Mouse (Mus musculus) bone marrow macrophage, adult 2 months (primary cell): Measurements from ENCODE around the gene Fam187b. TPM values are rescaled to one million over a fixed set of nuclear protein-coding genes. Genes with fewer than 3 reads are reported as not detected.

ENCODE experiments used
- H3K27ac ChIP-seq: 2 replicates; pipeline ENCODE4 v1.5.1; 2012; ENCODE audit warnings: low read depth, low read length; ENCODE audit not compliant: insufficient read depth
- H3K4me1 ChIP-seq: 2 replicates; pipeline ENCODE4 v1.6.1; 2012; ENCODE audit warnings: low read length; ENCODE audit not compliant: control insufficient read depth, insufficient read depth
- H3K4me3 ChIP-seq: 2 replicates; pipeline ENCODE4 v1.5.1; 2012; ENCODE audit warnings: mild to moderate bottlenecking, low read length, moderate library complexity; ENCODE audit not compliant: insufficient read depth
- CTCF ChIP-seq: IDR thresholded peaks from 2 replicates; pipeline ENCODE4 v1.5.1; 2012; ENCODE audit warnings: low read depth, mild to moderate bottlenecking, low read length, moderate library complexity
- POLR2A ChIP-seq: IDR thresholded peaks from 2 replicates; pipeline ENCODE4 v1.6.1; 2012; ENCODE audit warnings: mild to moderate bottlenecking, low read depth, low read length, borderline replicate concordance
- polyA plus RNA-seq: library from polyadenylated mRNA; stranded (reverse); fragments of >200 nt; gene quantifications from 2 replicates; pipeline ENCODE4 v1.2.4, GENCODE M21; 2012; ENCODE audit not compliant: missing spikeins, insufficient read depth, insufficient read length

Fam187b gene
- polyA plus RNA-seq, 1 experiment: 4.6 TPM

DNA sequence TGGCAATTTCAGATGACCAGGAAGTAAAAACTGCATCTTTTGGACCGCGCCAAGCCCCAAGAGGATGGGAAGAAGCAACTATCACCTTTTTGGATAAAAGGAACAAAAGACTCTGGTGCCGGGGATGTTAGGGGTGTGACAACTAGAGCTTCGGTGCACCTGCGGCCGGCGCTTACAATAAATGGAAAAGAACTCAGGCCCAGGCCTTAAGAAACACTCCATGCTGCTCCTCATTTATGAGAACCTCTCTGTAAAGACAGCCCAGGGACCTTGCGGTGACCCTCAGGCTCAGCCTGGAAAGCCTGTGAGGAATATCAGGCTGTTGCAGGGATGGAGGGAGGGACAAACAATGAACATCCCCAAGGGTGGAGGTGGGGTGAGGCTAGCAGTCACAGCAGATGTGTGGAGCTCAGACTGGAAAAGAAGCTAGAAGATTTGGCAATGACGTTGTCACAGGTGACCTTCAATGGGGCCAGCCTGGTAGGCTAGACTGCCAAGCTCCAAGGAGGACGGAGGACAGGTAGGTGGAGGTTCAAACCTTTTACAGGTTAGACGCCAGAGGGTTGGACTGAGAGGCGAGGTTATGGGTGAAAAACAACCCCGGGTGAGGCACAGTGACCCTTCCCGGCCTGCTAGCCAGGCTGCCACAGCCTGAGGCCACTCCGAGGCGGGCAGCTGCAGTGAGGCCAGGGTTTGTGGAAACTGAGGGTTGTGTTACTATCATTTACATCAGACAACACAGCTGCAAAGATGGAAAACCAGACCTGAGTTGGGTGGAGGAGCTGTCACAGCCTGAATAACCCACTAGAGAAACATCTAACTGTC lies 20.9 kb upstream of the Fam187b start:
- Histone ChIP-seq H3K4me1 (peaks cover 34% of the 10 kb centered on the region), H3K27ac (peak overlapping the region; percentile 70), H3K4me3 (peak overlapping the region; percentile 6; the same call in 1 of the 2 replicates)
- TF ChIP-seq POLR2A: no peak
- no peak for TF ChIP-seq CTCF

GRCm38 (mm10) chr7:30953459-30953858 lies 20.1 kb upstream of the Fam187b start:
- TF ChIP-seq CTCF (no peak), POLR2A (no peak)
- Histone ChIP-seq H3K27ac (peak overlapping the region; percentile 94), H3K4me3 (no peak overlapping the region), H3K4me1 (peaks cover 38% of the 10 kb centered on the region)

- Histone ChIP-seq H3K27ac (peak overlapping the region; percentile 94), H3K4me1 (peaks cover 40% of the 10 kb centered on the region), H3K4me3 (no peak overlapping the region)
- TF ChIP-seq CTCF (no peak), POLR2A (no peak)
Observed at GRCm38 (mm10) chr7:30954036-30954435, 19.6 kb upstream of the Fam187b start.

DNA sequence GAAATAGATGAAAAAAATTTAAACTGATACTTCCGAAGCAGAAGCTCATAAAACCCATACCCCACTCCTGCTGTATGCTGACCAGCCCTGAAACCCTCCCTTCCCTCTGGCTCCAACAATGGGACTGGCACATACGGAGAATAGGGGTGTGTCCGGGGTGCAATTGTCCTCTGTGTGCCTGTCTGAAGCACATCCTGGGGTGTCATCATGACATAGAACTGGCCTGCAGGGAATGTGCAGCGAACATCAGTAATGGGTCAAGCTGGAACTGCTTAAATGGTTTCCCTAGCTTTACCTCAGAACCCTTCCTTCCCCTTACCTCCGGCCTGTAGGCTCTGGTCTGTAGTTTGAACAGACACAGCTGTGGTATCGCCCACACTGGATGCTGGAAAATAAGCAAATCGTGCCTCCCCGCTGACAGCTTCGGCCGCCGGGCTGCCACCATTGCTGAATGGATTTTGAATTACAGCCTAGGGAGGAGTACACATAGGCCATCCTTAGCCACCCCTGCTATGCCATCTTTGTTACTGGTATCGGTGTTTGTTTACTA lies 18.5 kb upstream of the Fam187b start:
- H3K27ac ChIP-seq: peak overlapping the region; percentile 94
- peaks cover 40% of the 10 kb centered on the region for H3K4me1 ChIP-seq
- TF ChIP-seq CTCF (no peak), POLR2A (no peak)
- peak overlapping the region; percentile 84 for H3K4me3 ChIP-seq

GRCm38 (mm10) chr7:30955584-30956356 lies 17.8 kb upstream of the Fam187b start:
- Histone ChIP-seq H3K4me1 (peaks cover 40% of the 10 kb centered on the region), H3K27ac (peak overlapping the region; percentile 69), H3K4me3 (peak overlapping the region; percentile 84)
- TF ChIP-seq CTCF: peak; percentile 68
- TF ChIP-seq POLR2A: no peak

GRCm38 (mm10) chr7:30956357-30956751 lies 17.2 kb upstream of the Fam187b start:
- Histone ChIP-seq H3K4me3 (peak overlapping the region; percentile 84), H3K4me1 (peaks cover 40% of the 10 kb centered on the region), H3K27ac (peak overlapping the region; percentile 69)
- no peak for TF ChIP-seq POLR2A
- TF ChIP-seq CTCF: no peak

GRCm38 (mm10) chr7:30956756-30957366 lies 16.7 kb upstream of the Fam187b start, which contains the start of gene Usf2:
Usf2 (minus strand) TSS chr7:30956803.
- peak within 1 kb of the TSS; percentile 91 for H3K27ac ChIP-seq
- H3K4me3 ChIP-seq: peak within 1 kb of the TSS; percentile 89
- H3K4me1 ChIP-seq: peaks cover 36% of the 10 kb centered on the region
- TF ChIP-seq CTCF (no peak), POLR2A (no peak)

- Histone ChIP-seq H3K27ac (peak overlapping the region; percentile 91), H3K4me1 (peaks cover 32% of the 10 kb centered on the region), H3K4me3 (peak overlapping the region; percentile 89)
- TF ChIP-seq CTCF: no peak
Observed at GRCm38 (mm10) chr7:30957367-30957783, 16.2 kb upstream of the Fam187b start.

DNA sequence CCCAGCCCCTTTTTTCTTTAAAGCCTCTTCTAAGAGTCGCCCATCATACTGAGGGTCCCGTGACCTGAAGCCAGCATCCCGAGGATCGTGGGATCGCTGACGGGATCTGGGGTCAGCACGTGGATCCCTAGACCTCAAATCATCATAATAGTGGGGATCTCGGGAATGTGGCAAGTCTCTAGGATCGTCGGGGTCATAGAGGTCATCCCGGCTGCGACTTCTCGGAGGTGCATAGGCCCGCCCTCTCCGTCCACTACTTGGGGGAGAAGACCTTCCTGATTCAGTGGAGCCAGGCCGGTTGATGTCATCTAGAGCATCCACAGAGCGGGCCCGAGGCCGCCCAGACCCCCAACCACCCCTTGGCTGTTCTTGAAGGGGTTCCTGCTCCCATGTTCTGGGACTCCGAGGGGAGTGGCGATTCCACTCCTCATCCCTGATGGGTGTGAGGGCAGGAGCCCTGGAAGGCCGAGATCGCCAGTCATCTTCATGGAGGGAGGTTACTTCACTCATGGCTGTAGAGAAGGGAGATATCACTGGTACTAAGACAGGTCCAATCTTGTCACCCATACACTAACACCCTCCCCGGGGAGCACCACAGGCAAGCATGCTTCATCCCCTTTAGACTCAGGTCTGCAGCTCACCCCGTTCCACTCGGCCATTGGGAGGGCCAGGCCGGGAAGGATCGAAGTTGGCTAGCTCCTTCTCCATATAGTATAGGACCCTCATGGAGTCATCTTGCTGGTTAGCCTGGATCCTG lies 15.3 kb upstream of the Fam187b start:
- no peak overlapping the region for H3K27ac ChIP-seq
- peaks cover 26% of the 10 kb centered on the region for H3K4me1 ChIP-seq
- peak overlapping the region; percentile 89 for H3K4me3 ChIP-seq
- TF ChIP-seq CTCF (no peak), POLR2A (no peak)
